Mouse (Mus musculus) liver, embryonic 11.5 days (tissue): ENCODE measurements at regions not wholly inside any gene's neighbourhood (a gene's known extent, or its start where the extent isn't known, plus 50 kb on each side); places are given as distances from the start of the nearest gene placed in this dataset.

ENCODE experiments used
- ATAC-seq: fragments of 200-750 bp; cut with Nextera tagmentation; replicated peaks from 2 replicates; pipeline ENCODE4 v1.8.0; 2017; ENCODE audit warnings: moderate number of reproducible peaks, mild to moderate bottlenecking, moderate TSS enrichment, moderate library complexity; ENCODE audit not compliant: low FRiP score
- DNase-seq: peaks from one replicate; pipeline ENCODE4 v3.0.0-alpha.2; 2017; ENCODE audit warnings: low spot score
- H3K27ac ChIP-seq: fragments of 300-500 bp; sonication (generic); 2 replicates; pipeline ENCODE4 v1.5.1; 2014; ENCODE audit warnings: mild to moderate bottlenecking, low read depth, low read length, control low read depth
- H3K27me3 ChIP-seq: fragments of 300-500 bp; sonication (generic); replicated peaks from 2 replicates; pipeline ENCODE4 v1.6.1; 2014; ENCODE audit warnings: low read length, mixed read lengths; ENCODE audit not compliant: control insufficient read depth, insufficient read depth
- H3K36me3 ChIP-seq: fragments of 300-500 bp; sonication (generic); 2 replicates; pipeline ENCODE4 v1.6.1; 2014; ENCODE audit warnings: mild to moderate bottlenecking, low read length, moderate library complexity, mixed read lengths; ENCODE audit not compliant: control insufficient read depth, insufficient read depth
- H3K4me1 ChIP-seq: fragments of 300-500 bp; sonication (generic); replicated peaks from 2 replicates; pipeline ENCODE4 v1.6.1; 2014; ENCODE audit warnings: low read length, mixed read lengths; ENCODE audit not compliant: control insufficient read depth, insufficient read depth
- H3K4me2 ChIP-seq: fragments of 300-500 bp; sonication (generic); 2 replicates; pipeline ENCODE4 v1.6.1; 2014; ENCODE audit warnings: mild to moderate bottlenecking, control low read depth, moderate library complexity
- H3K4me3 ChIP-seq: fragments of 300-500 bp; sonication (generic); 2 replicates; pipeline ENCODE4 v1.5.1; 2014; ENCODE audit warnings: low read depth, low read length, control low read depth
- H3K9ac ChIP-seq: fragments of 300-500 bp; sonication (generic); 2 replicates; pipeline ENCODE4 v1.6.1; 2014; ENCODE audit warnings: low read depth, low read length, control low read depth
- H3K9me3 ChIP-seq: fragments of 300-500 bp; sonication (generic); 2 replicates; pipeline ENCODE4 v1.6.1; 2016; ENCODE audit warnings: low read length, inconsistent platforms, mixed read lengths; ENCODE audit not compliant: control insufficient read depth
- WGBS: fragments of 180-500 bp; shearing (Covaris S2); extraction: QIAGEN DNeasy Blood & Tissue Kit; methylation state at CpG from one replicate; pipeline ENCODE4 v1.1.7; 2014; 5-methylcytosine and 5-hydroxymethylcytosine counted together

DNA sequence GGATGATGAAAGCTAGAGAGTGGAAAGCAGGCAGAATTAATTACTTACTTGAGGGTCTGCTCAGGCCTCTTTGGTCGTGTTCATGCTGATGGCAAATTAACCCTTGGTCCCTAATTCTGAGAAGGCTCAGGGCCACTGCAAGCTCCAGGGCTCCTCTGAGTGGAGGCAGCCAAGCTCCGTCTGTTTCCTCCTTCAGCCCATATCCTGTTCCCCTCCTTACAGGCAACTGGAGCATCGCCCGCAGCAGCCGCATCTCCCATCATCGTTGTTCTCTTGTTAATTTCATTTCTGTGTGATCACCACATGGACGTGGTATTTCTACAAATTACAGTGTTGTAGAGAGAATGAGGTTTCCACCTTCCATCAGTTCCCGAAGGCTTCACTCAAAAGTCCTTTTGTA, 513.6 kb upstream of the Nox3 start:
- H3K9ac ChIP-seq: no peak overlapping the region
- 62% methylated on average over 8 of the region's 8 CpGs for WGBS
- no peaks in the 10 kb centered on the region for H3K36me3 ChIP-seq
- DNase-seq (no peak), ATAC-seq (no peak)
- H3K9me3 ChIP-seq: no peaks in the 10 kb centered on the region
- H3K4me3 ChIP-seq: no peak overlapping the region
- no peak overlapping the region for H3K27ac ChIP-seq
- no peaks in the 10 kb centered on the region for H3K4me1 ChIP-seq
- no peak overlapping the region for H3K4me2 ChIP-seq
- no peaks in the 10 kb centered on the region for H3K27me3 ChIP-seq

DNA sequence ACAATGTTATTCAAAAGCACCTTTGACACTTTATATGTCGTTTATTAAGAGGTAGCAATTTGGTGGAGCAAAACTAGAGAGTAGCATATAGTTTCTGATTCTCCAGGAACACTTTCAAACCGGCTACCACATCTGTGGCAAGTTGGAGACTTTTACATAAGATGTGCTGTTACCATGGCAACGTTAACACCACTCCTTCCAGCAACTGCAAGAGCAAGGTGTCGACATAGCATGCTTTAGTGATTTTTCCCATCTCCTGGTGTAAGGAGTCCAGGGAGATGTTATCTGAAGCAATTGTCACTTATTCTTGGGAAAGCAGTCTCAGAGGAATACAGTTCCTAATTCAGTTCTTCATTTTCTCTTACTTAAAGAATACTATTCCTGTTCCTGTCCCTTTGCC, 516.5 kb upstream of the Nox3 start:
- no peak overlapping the region for H3K4me3 ChIP-seq
- H3K4me2 ChIP-seq: no peak overlapping the region
- no peak overlapping the region for H3K9ac ChIP-seq
- H3K27me3 ChIP-seq: no peaks in the 10 kb centered on the region
- no peak overlapping the region for H3K27ac ChIP-seq
- ATAC-seq (no peak), DNase-seq (no peak)
- no peaks in the 10 kb centered on the region for H3K36me3 ChIP-seq
- no peaks in the 10 kb centered on the region for H3K4me1 ChIP-seq
- no peaks in the 10 kb centered on the region for H3K9me3 ChIP-seq
- WGBS: 52% methylated on average over 4 of the region's 4 CpGs

DNA sequence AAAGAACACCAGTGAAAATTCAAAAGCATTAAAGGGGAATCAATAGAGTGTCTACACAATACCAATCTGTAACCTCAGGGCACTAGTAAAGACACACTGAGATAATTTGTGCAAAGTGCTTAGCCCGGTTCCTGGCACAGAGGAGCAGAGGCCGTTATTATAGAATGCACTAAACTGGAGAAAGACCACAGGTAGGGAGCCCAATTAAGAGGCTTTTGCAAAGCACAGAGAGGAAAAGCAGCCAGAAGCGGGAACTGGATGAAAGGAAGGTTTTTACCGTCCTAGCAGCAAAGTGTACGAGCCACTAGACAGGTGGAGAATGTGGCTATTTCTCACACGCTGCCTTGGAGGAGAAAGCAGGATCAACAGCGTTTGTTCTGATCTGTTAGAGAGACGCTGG, 518.9 kb upstream of the Nox3 start:
- Histone ChIP-seq H3K27ac (no peak overlapping the region), H3K4me2 (no peak overlapping the region), H3K36me3 (no peaks in the 10 kb centered on the region), H3K27me3 (no peaks in the 10 kb centered on the region), H3K4me1 (no peaks in the 10 kb centered on the region), H3K9ac (no peak overlapping the region), H3K9me3 (no peaks in the 10 kb centered on the region), H3K4me3 (no peak overlapping the region)
- ATAC-seq (no peak), DNase-seq (no peak)
- 84% methylated on average over 8 of the region's 8 CpGs for WGBS

DNA sequence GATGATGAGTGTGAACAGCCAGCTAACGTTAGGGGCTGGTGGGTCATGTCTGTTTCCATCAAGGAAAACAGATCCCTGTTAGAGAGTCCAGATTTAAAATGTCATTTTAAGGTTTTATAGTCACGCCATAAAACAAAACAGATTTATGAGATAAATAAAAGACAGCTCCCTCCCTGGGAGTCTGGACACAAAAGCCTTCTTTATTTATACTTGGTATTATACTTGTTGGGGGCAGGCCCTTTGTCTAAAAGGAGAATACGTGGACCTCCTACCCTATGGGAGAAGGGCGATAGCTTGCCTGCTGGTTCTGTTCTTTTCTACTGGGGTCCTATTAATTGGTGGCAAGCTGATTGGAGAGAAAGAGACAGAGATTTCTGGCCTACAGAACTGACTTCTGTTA, 520.1 kb upstream of the Nox3 start:
- Histone ChIP-seq H3K36me3 (no peaks in the 10 kb centered on the region), H3K9me3 (no peaks in the 10 kb centered on the region), H3K4me1 (no peaks in the 10 kb centered on the region), H3K27me3 (no peaks in the 10 kb centered on the region), H3K9ac (no peak overlapping the region), H3K4me3 (no peak overlapping the region), H3K4me2 (no peak overlapping the region), H3K27ac (no peak overlapping the region)
- ATAC-seq: no peak
- 68% methylated on average over 4 of the region's 4 CpGs for WGBS
- DNase-seq: no peak

DNA sequence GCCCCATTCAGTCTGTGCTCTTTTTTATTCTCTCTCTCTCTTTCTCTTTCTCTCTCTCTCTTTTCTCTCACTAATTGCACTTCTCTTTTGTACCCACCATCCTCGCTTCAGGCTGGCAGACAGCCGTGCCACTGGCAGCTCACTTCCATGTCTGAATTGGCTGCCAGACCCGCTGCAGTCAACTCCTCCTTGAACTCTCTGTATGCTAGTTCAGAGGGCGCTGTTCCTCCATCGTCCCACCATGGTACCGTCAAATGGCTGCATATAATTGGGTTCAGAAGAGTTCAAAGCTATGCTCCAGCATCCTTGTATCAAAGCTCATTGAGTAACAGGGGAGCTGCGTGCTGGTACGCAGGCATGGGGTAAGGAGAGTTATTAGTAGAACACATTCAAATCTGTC, 520.7 kb upstream of the Nox3 start:
- Histone ChIP-seq H3K36me3 (no peaks in the 10 kb centered on the region), H3K9ac (no peak overlapping the region), H3K4me3 (no peak overlapping the region), H3K27me3 (no peaks in the 10 kb centered on the region), H3K9me3 (no peaks in the 10 kb centered on the region), H3K4me1 (no peaks in the 10 kb centered on the region), H3K27ac (no peak overlapping the region), H3K4me2 (no peak overlapping the region)
- ATAC-seq: no peak
- DNase-seq: no peak
- WGBS: 80% methylated on average over 8 of the region's 8 CpGs

DNA sequence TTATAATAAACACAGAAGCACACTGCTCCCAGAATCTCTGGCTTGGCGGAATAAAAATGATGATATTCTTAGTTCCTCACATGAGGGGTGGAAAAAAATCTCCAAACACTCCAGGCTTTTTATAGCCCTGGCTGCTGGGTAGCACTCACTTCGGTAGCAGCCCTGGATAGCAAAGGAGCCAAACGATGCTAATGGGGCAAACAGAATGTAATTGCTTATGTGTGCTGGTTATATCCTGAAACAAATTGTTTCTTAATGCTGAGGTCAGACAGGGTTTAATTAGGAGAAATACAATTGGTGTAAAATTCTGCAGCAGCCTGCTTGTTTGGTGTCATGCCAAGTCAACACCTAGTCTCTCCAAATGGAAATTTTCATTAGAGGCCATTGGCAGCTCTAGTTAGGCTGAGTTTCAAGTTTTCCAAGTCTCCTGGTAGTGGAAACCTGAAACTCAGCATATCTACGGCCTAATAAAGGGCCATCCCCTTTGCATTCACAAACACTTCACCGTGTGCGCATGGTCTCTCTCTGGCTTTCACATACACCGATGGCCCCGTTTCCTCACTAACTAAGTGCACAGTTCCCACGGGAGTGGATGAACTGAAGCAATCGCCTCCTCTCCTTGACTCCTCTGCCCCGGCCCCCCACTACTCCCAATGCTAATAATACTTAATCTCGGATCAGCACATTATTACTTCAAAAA, 524.8 kb upstream of the Nox3 start:
- H3K36me3 ChIP-seq: no peaks in the 10 kb centered on the region
- H3K4me1 ChIP-seq: no peaks in the 10 kb centered on the region
- ATAC-seq: no peak
- WGBS: 82% methylated on average over 12 of the region's 12 CpGs
- no peaks in the 10 kb centered on the region for H3K27me3 ChIP-seq
- DNase-seq: no peak
- H3K4me2 ChIP-seq: no peak overlapping the region
- H3K4me3 ChIP-seq: no peak overlapping the region
- H3K9ac ChIP-seq: no peak overlapping the region
- no peaks in the 10 kb centered on the region for H3K9me3 ChIP-seq
- no peak overlapping the region for H3K27ac ChIP-seq

DNA sequence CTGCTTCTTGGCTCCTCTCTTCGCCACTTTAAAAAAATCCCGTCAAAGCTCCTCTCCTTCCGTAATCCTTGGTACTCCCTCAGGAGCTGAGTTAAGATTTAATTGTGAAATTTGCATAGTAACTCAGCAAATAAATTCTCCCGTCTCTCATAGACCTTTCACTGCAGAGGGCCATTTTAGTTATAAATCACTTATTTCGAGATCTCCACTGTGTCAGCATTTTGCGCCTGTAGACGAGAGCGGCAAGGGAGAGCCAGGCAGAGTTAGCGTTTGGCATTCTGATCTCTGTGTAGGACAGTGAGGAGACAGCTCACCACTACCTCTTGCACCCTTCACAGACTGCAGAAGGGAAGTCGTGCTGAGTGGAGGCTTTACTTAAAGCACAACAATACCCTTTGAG, 531.8 kb upstream of the Nox3 start:
- WGBS: 78% methylated on average over 10 of the region's 10 CpGs
- Histone ChIP-seq H3K36me3 (no peaks in the 10 kb centered on the region), H3K9me3 (no peaks in the 10 kb centered on the region), H3K4me3 (no peak overlapping the region), H3K9ac (no peak overlapping the region), H3K4me1 (no peaks in the 10 kb centered on the region), H3K27ac (no peak overlapping the region), H3K27me3 (no peaks in the 10 kb centered on the region), H3K4me2 (no peak overlapping the region)
- no peak for ATAC-seq
- no peak for DNase-seq

DNA sequence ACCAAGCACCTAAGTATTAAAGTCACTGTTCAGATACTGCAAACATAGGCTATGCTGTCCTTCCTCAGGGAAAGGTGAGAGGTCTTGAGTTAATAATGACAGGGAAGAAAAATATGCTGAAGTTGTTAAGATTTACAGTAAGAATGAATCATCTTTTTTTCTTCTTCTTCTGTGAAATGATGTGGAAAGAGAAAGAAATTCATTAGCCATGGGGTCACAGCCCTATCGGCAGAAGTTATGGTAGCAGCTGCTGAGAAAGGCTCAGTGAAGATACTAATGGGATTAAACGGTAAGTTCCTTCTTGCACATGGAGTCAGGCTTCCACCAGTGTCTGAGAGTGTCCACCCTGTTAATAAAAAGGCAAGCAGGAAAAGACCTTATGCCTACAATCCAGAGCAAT, 533.9 kb upstream of the Nox3 start:
- H3K4me3 ChIP-seq: no peak overlapping the region
- H3K9ac ChIP-seq: no peak overlapping the region
- ATAC-seq (no peak), DNase-seq (no peak)
- H3K4me1 ChIP-seq: no peaks in the 10 kb centered on the region
- no peaks in the 10 kb centered on the region for H3K36me3 ChIP-seq
- 74% methylated on average over 2 of the region's 2 CpGs for WGBS
- H3K27ac ChIP-seq: no peak overlapping the region
- H3K4me2 ChIP-seq: no peak overlapping the region
- H3K27me3 ChIP-seq: no peaks in the 10 kb centered on the region
- no peaks in the 10 kb centered on the region for H3K9me3 ChIP-seq

DNA sequence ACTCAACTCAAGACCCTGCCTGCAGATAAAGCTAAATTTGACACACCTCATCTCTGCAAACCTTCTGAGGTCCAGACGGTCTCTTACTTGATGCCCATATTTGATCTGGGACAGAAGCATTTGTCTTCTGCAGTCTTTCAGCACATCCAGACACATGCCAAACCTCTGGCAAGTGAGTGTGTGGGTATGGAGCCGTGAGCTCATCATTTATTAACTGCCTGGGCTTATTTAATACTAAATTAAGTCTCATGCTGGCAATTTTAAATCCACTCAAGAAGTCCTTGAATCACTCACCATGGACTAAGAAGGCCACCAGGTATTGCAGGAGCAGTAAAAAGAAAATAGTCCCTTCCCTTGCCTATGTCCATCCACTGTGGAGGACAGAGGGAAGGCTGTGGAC, 554.4 kb upstream of the Nox3 start:
- no peak overlapping the region for H3K4me3 ChIP-seq
- no peak for DNase-seq
- no peaks in the 10 kb centered on the region for H3K27me3 ChIP-seq
- H3K27ac ChIP-seq: no peak overlapping the region
- H3K36me3 ChIP-seq: no peaks in the 10 kb centered on the region
- no peak overlapping the region for H3K9ac ChIP-seq
- H3K4me1 ChIP-seq: no peaks in the 10 kb centered on the region
- H3K4me2 ChIP-seq: no peak overlapping the region
- WGBS: 81% methylated on average over 2 of the region's 2 CpGs
- ATAC-seq: no peak
- no peaks in the 10 kb centered on the region for H3K9me3 ChIP-seq
